Mouse (Mus musculus): ENCODE data around the gene Pygm.

DNA sequence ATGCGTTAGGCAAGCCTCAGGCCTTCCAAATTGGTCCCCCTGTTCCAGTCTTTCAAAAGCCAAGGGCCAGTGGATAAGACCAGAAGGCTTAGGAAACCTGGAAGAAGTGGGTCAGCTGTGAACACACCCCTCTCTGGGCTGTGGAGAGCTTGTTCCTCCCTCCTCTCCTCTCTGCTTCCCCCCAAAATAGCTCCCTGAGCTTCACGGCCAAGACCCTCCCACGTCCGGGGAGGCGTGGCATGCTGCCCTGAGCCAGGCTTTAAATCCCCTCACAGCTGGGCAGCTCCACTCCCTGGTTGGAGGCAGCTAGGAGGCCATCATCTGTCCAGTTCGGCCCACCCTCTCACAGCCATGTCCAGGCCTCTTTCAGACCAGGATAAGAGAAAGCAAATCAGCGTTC is at the start of gene Pygm:
- no peak for TF ChIP-seq GATA1 (IDR thresholded peaks at IDR 0.05; ENCODE audit: low read length)
- TF ChIP-seq TAL1 (IDR thresholded peaks at IDR 0.05; ENCODE audit: low read length), result no peak
